Mouse (Mus musculus) pancreas, adult 10 weeks (tissue): ENCODE results near the gene Vmn2r111. TPM values are rescaled to one million over a fixed set of nuclear protein-coding genes. Genes with fewer than 3 reads are reported as not detected.

Experiments used
- polyA plus RNA-seq: library from polyadenylated mRNA; stranded (reverse); fragments of 350-450 nt; fragmentation: Illumina TruSeq; extraction: RNeasy Lipid Tissue Mini Kit (QIAGEN cat#74804); gene quantifications from one replicate; pipeline ENCODE4 v1.2.3, GENCODE M21; 2015; ENCODE audit warnings: low read depth, low replicate concordance; ENCODE audit not compliant: insufficient read depth

The Vmn2r111 gene
- not detected for polyA plus RNA-seq

GRCm38 (mm10) chr17:22573382-22573781 lies at the start of gene Vmn2r111:
Gene Vmn2r111, minus strand, starts transcription at chr17:22573482.

DNA sequence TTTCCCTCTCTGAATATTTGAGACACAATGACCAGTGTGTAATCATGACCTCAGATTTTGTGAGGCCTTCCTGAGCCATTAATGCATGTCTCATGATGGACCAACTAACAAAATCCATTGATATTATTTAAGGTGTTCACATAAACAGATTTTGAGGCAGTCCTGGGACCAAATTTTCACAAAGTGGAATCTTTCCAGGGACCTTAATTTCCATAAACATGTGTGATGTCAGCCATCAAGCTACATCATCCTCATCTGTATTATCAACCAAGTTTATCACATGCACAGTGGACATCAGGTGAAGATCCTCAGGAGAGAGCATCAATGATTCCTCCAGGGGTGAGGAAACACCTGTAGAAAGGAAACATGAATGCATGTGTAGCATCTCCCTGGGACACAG lies 27.4 kb upstream of the Vmn2r111 start, which contains the start of gene Vmn2r112:
Vmn2r112 (plus strand) TSS at position 301 of the 400 bp plus-strand sequence.

Other genes starting within 250 kb of the Vmn2r111 start
- 2.4 TPM for gene Zfp944, start 212.1 kb downstream of the Vmn2r111 start, polyA plus RNA-seq
- gene Zfp758, start 212.0 kb downstream of the Vmn2r111 start, polyA plus RNA-seq, result 2.3 TPM
- 4.0 TPM for gene Zfp946, start 149.3 kb downstream of the Vmn2r111 start, polyA plus RNA-seq
- not detected for gene Vmn2r112, start 27.5 kb upstream of the Vmn2r111 start, polyA plus RNA-seq